Mouse (Mus musculus): ENCODE results near the gene Mrm1. TPM values are rescaled to one million over a fixed set of nuclear protein-coding genes. Genes with fewer than 3 reads are reported as not detected.

Gene Mrm1
- polyA plus RNA-seq, 1 experiment: 39.1 TPM

GRCm38 (mm10) chr11:84818085-84818960 lies 992 bp downstream of the Mrm1 start:
- under 1% methylated on average over 39 of the region's 39 CpGs for WGBS
- Histone ChIP-seq H3K4me3 (replicated peaks; ENCODE audit: control insufficient read depth, low read depth, low read length) (peak overlapping the region; percentile 90), H3K4me1 (ENCODE audit: control insufficient read depth, insufficient read depth, low read length) (peaks cover 2% of the 10 kb centered on the region), H3K27ac (ENCODE audit: control insufficient read depth, insufficient read depth, low read depth, low read length, poor library complexity) (peak overlapping the region; percentile 94)
- peak; percentile 87 for TF ChIP-seq CTCF (IDR thresholded peaks at IDR 0.05; ENCODE audit: control insufficient read depth, insufficient read depth, low read length)
- peak; percentile 80 for TF ChIP-seq POLR2A (IDR thresholded peaks at IDR 0.05; ENCODE audit: borderline replicate concordance, control insufficient read depth, low read depth, low read length)

- Histone ChIP-seq H3K4me3 (replicated peaks; ENCODE audit: control insufficient read depth, low read depth, low read length) (no peak overlapping the region), H3K4me1 (ENCODE audit: control insufficient read depth, insufficient read depth, low read length) (peaks cover 2% of the 10 kb centered on the region), H3K27ac (ENCODE audit: control insufficient read depth, insufficient read depth, low read depth, low read length, poor library complexity) (no peak overlapping the region)
- no peak for TF ChIP-seq POLR2A (IDR thresholded peaks at IDR 0.05; ENCODE audit: borderline replicate concordance, control insufficient read depth, low read depth, low read length)
- TF ChIP-seq CTCF (IDR thresholded peaks at IDR 0.05; ENCODE audit: control insufficient read depth, insufficient read depth, low read length): peak; percentile 35; the same call in 1 of the 2 replicates
- 86% methylated on average over 6 of the region's 6 CpGs for WGBS
Observed at GRCm38 (mm10) chr11:84817362-84817761, 2.0 kb downstream of the Mrm1 start.

- no peak overlapping the region for H3K27ac ChIP-seq (ENCODE audit: control insufficient read depth, insufficient read depth, low read depth, low read length, poor library complexity)
- TF ChIP-seq POLR2A (IDR thresholded peaks at IDR 0.05; ENCODE audit: borderline replicate concordance, control insufficient read depth, low read depth, low read length) (no peak), CTCF (IDR thresholded peaks at IDR 0.05; ENCODE audit: control insufficient read depth, insufficient read depth, low read length) (peak; percentile 97)
- H3K4me1 ChIP-seq (ENCODE audit: control insufficient read depth, insufficient read depth, low read length): no peaks in the 10 kb centered on the region
- H3K4me3 ChIP-seq (replicated peaks; ENCODE audit: control insufficient read depth, low read depth, low read length): no peak overlapping the region
- 66% methylated on average over 13 of the region's 13 CpGs for WGBS
Observed at GRCm38 (mm10) chr11:84813724-84814510, 5.4 kb downstream of the Mrm1 start.

DNA sequence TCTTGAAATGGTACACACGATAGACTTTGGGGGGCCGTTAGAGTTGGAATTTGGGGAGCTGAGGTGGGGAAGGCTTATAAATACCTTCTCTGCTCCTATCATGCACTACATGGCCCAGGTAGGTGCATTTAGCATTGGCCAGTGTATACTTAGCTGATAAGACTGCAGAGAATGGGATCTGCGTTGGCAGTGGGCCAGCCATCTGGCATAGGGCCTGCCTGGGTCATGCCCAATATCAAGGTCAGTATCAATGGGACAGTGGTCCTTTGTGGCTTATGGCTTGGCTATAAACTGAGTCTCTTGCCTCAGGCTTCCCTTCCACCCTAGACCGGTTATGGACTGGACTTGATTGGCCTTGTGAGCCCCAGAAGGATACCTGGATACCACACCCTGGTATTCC lies 14.9 kb downstream of the Mrm1 start:
- WGBS: 84% methylated on average over 4 of the region's 4 CpGs
- H3K27ac ChIP-seq (ENCODE audit: control insufficient read depth, insufficient read depth, low read depth, low read length, poor library complexity): no peak overlapping the region
- no peak overlapping the region for H3K4me3 ChIP-seq (replicated peaks; ENCODE audit: control insufficient read depth, low read depth, low read length)
- TF ChIP-seq CTCF (IDR thresholded peaks at IDR 0.05; ENCODE audit: control insufficient read depth, insufficient read depth, low read length): no peak
- no peak for TF ChIP-seq POLR2A (IDR thresholded peaks at IDR 0.05; ENCODE audit: borderline replicate concordance, control insufficient read depth, low read depth, low read length)
- H3K4me1 ChIP-seq (ENCODE audit: control insufficient read depth, insufficient read depth, low read length): no peaks in the 10 kb centered on the region

DNA sequence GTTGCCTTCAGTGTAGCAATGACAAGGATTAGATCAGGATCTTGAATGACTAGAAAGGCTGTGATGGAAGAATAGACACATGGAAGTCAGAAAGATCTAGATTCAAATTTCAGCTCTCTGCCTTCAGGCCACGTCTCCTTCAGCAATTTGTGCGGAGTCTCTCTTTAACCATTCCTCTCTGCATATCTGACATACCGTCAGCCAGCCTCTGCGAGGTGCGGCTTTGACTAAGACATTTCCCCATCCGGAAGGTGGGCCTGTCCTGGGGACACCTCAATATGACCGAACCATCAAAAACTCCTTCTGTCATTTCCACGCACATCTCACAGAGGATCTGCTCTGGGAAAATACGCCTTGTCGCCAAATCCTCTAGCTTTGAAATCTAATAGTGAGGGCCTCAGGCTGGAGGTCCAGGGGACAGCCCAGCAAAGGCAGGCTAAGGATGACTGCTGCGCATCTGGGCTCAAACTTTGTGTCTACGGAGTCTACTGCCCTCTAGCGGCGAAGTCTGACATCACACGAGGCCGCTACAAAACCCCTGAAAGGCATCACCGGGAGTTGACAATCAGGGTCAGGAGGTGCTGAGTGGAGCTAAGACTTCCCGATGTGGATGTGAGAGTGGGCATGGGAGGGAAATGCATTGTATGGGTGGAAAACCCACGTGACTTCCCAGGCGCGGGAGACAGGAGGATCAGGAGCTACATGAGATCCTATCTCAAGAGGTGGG lies 21.5 kb downstream of the Mrm1 start:
- H3K4me1 ChIP-seq (ENCODE audit: control insufficient read depth, insufficient read depth, low read length): no peaks in the 10 kb centered on the region
- WGBS: 23% methylated on average over 21 of the region's 21 CpGs
- no peak overlapping the region for H3K27ac ChIP-seq (ENCODE audit: control insufficient read depth, insufficient read depth, low read depth, low read length, poor library complexity)
- TF ChIP-seq CTCF (IDR thresholded peaks at IDR 0.05; ENCODE audit: control insufficient read depth, insufficient read depth, low read length) (peak; percentile 89), POLR2A (IDR thresholded peaks at IDR 0.05; ENCODE audit: borderline replicate concordance, control insufficient read depth, low read depth, low read length) (no peak)
- no peak overlapping the region for H3K4me3 ChIP-seq (replicated peaks; ENCODE audit: control insufficient read depth, low read depth, low read length)

DNA sequence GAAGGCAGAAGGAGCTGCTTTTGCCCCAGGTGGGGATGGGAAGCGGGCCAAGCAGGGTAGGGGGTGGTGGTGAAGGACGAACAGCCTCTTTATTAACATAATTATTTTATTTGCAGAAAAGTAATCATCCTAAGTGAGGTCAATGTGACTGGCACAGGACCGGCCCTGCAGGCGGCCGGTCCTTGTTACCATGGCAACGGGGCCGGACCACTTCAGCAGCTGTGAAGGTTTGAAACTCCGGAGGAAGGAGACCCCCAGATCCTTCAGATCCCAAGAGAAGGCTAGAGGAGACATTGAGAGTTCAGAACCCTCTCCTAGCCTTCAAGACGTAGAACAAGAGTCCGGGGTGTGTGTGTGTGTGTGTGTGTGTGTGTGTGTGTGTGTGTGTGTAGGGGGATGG lies 22.3 kb downstream of the Mrm1 start:
- 57% methylated on average over 10 of the region's 10 CpGs for WGBS
- no peaks in the 10 kb centered on the region for H3K4me1 ChIP-seq (ENCODE audit: control insufficient read depth, insufficient read depth, low read length)
- H3K27ac ChIP-seq (ENCODE audit: control insufficient read depth, insufficient read depth, low read depth, low read length, poor library complexity): no peak overlapping the region
- no peak overlapping the region for H3K4me3 ChIP-seq (replicated peaks; ENCODE audit: control insufficient read depth, low read depth, low read length)
- no peak for TF ChIP-seq CTCF (IDR thresholded peaks at IDR 0.05; ENCODE audit: control insufficient read depth, insufficient read depth, low read length)
- no peak for TF ChIP-seq POLR2A (IDR thresholded peaks at IDR 0.05; ENCODE audit: borderline replicate concordance, control insufficient read depth, low read depth, low read length)

DNA sequence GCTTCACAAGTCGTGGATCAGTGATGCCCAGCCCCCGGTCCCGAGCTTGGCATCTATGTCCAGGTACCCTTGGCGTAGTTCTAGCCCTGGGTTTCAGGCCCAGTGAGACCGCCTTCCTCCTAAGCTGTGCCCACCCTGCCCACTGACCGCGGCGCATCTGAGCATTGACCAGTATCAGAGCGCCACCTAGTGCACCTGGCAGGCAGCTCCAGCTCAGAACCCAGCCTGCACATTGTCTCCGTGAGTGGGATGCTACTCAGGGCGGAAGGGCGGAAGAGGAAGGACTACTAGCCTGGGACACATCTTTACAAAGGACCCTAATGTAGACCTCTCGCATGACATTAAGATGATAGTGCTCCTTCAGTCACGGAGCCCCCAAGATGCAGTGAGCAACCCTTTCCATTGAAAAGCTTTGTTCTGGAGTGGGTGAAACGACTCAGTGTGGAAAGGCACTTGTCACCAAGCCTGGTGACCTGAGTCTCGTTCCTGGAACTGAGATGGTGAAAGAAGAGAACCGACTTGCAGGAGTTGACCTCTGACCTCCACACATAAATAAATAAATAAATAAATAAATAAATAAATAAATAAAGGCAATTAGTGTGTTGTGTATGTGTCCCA lies 24.7 kb downstream of the Mrm1 start:
- Histone ChIP-seq H3K27ac (ENCODE audit: control insufficient read depth, insufficient read depth, low read depth, low read length, poor library complexity) (no peak overlapping the region), H3K4me1 (ENCODE audit: control insufficient read depth, insufficient read depth, low read length) (no peaks in the 10 kb centered on the region), H3K4me3 (replicated peaks; ENCODE audit: control insufficient read depth, low read depth, low read length) (no peak overlapping the region)
- TF ChIP-seq POLR2A (IDR thresholded peaks at IDR 0.05; ENCODE audit: borderline replicate concordance, control insufficient read depth, low read depth, low read length) (no peak), CTCF (IDR thresholded peaks at IDR 0.05; ENCODE audit: control insufficient read depth, insufficient read depth, low read length) (peak; percentile 87)
- 14% methylated on average over 17 of the region's 17 CpGs for WGBS

Data from bone marrow, adult 2 months (tissue).